Mouse (Mus musculus) liver, embryonic 16.5 days (tissue): ENCODE measurements at regions not wholly inside any gene's neighbourhood (a gene's known extent, or its start where the extent isn't known, plus 50 kb on each side); places are given as distances from the start of the nearest gene placed in this dataset.

Source experiments
- ATAC-seq: fragments of 200-750 bp; cut with Nextera tagmentation; 2 replicates; pipeline ENCODE4 v1.8.0; 2017; ENCODE audit warnings: low read depth, mild to moderate bottlenecking, moderate number of reproducible peaks, moderate library complexity
- H3K27ac ChIP-seq: fragments of 300-500 bp; sonication (generic); 2 replicates; pipeline ENCODE4 v1.5.1; 2014; ENCODE audit warnings: mild to moderate bottlenecking, low read length
- H3K27me3 ChIP-seq: fragments of 300-500 bp; sonication (generic); 2 replicates; pipeline ENCODE4 v1.6.1; 2014; ENCODE audit warnings: low read depth, low read length, mixed read lengths; ENCODE audit not compliant: control insufficient read depth, insufficient read depth
- H3K36me3 ChIP-seq: fragments of 300-500 bp; sonication (generic); 2 replicates; pipeline ENCODE4 v1.6.1; 2014; ENCODE audit warnings: mild to moderate bottlenecking; ENCODE audit not compliant: control insufficient read depth, insufficient read depth
- H3K4me1 ChIP-seq: fragments of 300-500 bp; sonication (generic); 2 replicates; pipeline ENCODE4 v1.6.1; 2014; ENCODE audit warnings: low read depth, low read length, mixed read lengths; ENCODE audit not compliant: control insufficient read depth
- H3K4me2 ChIP-seq: fragments of 300-500 bp; sonication (generic); 2 replicates; pipeline ENCODE4 v1.6.1; 2014; ENCODE audit warnings: low read depth, low read length, mixed read lengths
- H3K4me3 ChIP-seq: fragments of 300-500 bp; sonication (generic); 2 replicates; pipeline ENCODE4 v1.5.1; 2014; ENCODE audit warnings: low read depth, mild to moderate bottlenecking, low read length
- H3K9ac ChIP-seq: fragments of 300-500 bp; sonication (generic); 2 replicates; pipeline ENCODE4 v1.6.1; 2014; ENCODE audit warnings: low read depth, low read length
- H3K9me3 ChIP-seq: fragments of 300-500 bp; sonication (generic); replicated peaks from 2 replicates; pipeline ENCODE4 v1.6.1; 2016; ENCODE audit warnings: low read length; ENCODE audit not compliant: control insufficient read depth
- WGBS: fragments of 180-500 bp; shearing (Covaris S2); extraction: QIAGEN DNeasy Blood & Tissue Kit; methylation state at CpG from one replicate; pipeline ENCODE4 v1.1.7; 2014; ENCODE audit not compliant: insufficient replicate concordance; 5-methylcytosine and 5-hydroxymethylcytosine counted together

DNA sequence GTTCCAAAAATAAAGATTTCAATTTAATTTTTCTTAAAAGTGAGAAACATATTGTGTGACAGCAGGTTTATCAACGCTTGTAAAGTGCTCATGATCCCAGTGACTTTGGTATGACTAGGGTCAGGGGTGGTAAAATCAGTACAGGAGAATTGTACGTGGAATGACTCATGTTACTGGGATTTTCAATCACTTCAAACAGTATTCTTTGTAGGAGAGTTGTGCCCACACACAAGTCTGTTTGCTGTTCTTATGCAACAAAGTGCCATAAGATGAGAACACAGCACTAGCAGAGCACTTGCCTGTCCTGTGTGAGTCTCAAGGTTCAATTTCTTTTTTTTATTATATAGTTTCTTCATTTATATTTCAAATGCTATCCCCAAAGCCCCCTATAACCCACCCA is 166.5 kb downstream of the Smarca1 start:
- no peaks in the 10 kb centered on the region for H3K27me3 ChIP-seq
- WGBS, result 61% methylated on average over 2 of the region's 2 CpGs
- no peak overlapping the region for H3K9ac ChIP-seq
- H3K36me3 ChIP-seq, result no peaks in the 10 kb centered on the region
- H3K27ac ChIP-seq, result no peak overlapping the region
- H3K4me2 ChIP-seq, result no peak overlapping the region
- no peaks in the 10 kb centered on the region for H3K9me3 ChIP-seq
- H3K4me1 ChIP-seq, result no peaks in the 10 kb centered on the region
- no peak overlapping the region for H3K4me3 ChIP-seq
- peak; percentile 62; the same call in 1 of the 2 replicates for ATAC-seq

DNA sequence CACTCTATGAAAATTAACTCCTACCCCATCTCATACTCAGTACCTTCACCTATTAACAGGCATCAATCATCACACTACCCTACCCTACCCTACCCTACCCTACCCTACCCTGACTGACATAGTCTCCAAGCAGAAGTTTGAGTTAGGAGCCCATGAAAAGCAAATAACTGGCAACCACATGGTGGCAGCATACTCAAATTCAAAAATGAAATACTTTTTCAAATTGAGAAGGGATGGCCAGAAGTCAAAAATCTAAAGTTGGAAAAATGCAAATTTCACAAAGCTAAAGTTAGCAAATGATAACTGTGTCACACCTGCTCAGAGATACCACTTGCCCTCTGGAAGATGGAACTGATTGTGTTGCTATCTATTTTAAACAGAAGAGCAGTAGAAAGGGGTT is 189.7 kb downstream of the Smarca1 start:
- Histone ChIP-seq H3K4me2 (no peak overlapping the region), H3K4me1 (no peaks in the 10 kb centered on the region), H3K27me3 (no peaks in the 10 kb centered on the region), H3K27ac (no peak overlapping the region), H3K9ac (no peak overlapping the region), H3K4me3 (no peak overlapping the region), H3K9me3 (no peaks in the 10 kb centered on the region), H3K36me3 (no peaks in the 10 kb centered on the region)
- no peak for ATAC-seq

DNA sequence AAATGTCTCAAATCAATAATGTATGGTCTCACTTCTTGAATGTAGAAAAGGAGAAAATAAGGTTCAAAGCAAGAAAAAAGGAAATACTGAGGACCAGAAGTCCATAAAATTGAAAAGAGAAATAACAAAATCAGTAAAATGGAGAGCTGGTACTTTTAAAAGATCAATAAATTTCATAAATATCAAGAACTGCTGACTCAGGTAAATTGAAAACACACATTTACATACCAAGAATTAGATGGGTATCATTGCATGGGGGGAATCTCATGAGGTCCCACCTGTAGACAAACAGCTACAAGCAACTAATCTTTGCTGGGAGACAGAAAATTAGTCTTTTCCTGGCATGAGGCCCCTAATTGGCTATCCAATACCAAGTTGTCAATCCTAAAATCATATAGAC is 224.0 kb downstream of the Smarca1 start:
- H3K27ac ChIP-seq, result no peak overlapping the region
- H3K4me3 ChIP-seq, result no peak overlapping the region
- no peaks in the 10 kb centered on the region for H3K27me3 ChIP-seq
- no peak overlapping the region for H3K4me2 ChIP-seq
- H3K4me1 ChIP-seq, result no peaks in the 10 kb centered on the region
- no peak overlapping the region for H3K9ac ChIP-seq
- no peaks in the 10 kb centered on the region for H3K9me3 ChIP-seq
- no peaks in the 10 kb centered on the region for H3K36me3 ChIP-seq
- no peak for ATAC-seq

DNA sequence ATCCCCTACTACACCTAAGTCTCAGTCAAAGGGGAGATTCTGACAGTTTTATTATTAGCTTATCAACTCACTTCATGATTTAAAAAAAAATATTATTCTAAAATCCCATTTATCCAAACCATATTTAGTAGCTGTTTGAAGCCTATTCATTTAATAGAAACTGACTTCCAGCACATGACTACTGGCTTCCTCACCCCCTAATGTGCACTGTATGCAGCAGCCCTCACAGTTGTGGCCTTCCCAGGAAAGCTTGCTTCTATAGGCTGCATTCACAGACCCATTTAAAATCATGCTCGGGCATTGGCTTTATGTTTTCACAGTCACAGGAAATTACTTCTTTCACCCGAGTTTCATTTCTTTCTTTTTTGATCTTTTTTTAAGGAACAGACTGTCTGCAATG is 246.3 kb downstream of the Smarca1 start:
- Histone ChIP-seq H3K9ac (no peak overlapping the region), H3K27me3 (no peaks in the 10 kb centered on the region), H3K4me2 (no peak overlapping the region), H3K4me1 (no peaks in the 10 kb centered on the region), H3K9me3 (no peaks in the 10 kb centered on the region), H3K36me3 (no peaks in the 10 kb centered on the region), H3K27ac (no peak overlapping the region), H3K4me3 (no peak overlapping the region)
- 31% methylated on average over 2 of the region's 2 CpGs for WGBS
- no peak for ATAC-seq

DNA sequence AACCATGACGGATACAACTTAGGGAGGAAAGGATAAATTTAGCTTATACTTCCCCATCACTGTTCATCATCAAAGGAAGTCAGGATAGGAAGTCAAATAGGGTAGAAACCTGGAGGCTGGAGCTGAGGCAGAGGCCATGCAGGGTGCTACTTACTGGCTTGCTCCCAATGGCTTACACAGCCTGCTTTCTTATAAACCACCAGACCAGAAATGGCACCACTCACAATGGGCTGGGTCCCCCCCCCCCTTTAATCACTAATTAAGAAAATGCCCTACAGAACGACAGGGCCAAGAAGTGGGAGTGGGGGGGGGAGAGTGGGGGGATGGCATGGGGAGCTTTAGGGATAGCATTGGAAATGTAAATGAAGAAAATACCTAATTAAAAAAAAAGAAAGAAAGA is 251.6 kb downstream of the Smarca1 start:
- no peaks in the 10 kb centered on the region for H3K9me3 ChIP-seq
- no peaks in the 10 kb centered on the region for H3K36me3 ChIP-seq
- H3K27me3 ChIP-seq, result no peaks in the 10 kb centered on the region
- WGBS, result 40% methylated on average over 2 of the region's 2 CpGs
- H3K27ac ChIP-seq, result no peak overlapping the region
- no peak overlapping the region for H3K4me2 ChIP-seq
- no peak overlapping the region for H3K9ac ChIP-seq
- no peak for ATAC-seq
- no peaks in the 10 kb centered on the region for H3K4me1 ChIP-seq
- no peak overlapping the region for H3K4me3 ChIP-seq

DNA sequence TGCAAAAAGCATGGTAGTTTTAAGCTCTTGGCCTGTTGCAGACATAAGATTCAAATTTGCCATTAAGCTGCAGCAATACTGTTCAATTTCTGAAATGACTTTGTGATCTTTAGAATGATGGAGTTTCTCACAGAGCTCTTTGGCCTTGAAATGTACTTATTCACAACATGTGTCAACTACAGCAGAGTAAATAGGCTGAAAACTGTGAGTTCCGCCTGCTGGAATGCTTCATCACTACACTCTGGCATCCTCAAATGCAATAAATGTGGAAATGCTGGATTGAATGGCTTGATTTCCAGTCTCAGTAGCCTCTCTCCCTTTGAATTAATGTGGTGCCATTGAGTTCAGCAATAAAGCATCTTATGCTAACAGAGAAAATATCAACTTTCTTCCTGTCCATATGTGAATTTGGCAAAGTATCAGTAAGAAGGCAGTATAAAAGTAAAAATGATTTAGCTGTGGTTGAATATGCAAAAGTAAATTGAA is 253.9 kb downstream of the Smarca1 start:
- H3K36me3 ChIP-seq, result no peaks in the 10 kb centered on the region
- H3K27me3 ChIP-seq, result no peaks in the 10 kb centered on the region
- H3K4me2 ChIP-seq, result no peak overlapping the region
- no peaks in the 10 kb centered on the region for H3K9me3 ChIP-seq
- H3K9ac ChIP-seq, result no peak overlapping the region
- no peaks in the 10 kb centered on the region for H3K4me1 ChIP-seq
- 73% methylated on average over 1 of the region's 1 CpGs for WGBS
- H3K27ac ChIP-seq, result no peak overlapping the region
- no peak for ATAC-seq
- no peak overlapping the region for H3K4me3 ChIP-seq

DNA sequence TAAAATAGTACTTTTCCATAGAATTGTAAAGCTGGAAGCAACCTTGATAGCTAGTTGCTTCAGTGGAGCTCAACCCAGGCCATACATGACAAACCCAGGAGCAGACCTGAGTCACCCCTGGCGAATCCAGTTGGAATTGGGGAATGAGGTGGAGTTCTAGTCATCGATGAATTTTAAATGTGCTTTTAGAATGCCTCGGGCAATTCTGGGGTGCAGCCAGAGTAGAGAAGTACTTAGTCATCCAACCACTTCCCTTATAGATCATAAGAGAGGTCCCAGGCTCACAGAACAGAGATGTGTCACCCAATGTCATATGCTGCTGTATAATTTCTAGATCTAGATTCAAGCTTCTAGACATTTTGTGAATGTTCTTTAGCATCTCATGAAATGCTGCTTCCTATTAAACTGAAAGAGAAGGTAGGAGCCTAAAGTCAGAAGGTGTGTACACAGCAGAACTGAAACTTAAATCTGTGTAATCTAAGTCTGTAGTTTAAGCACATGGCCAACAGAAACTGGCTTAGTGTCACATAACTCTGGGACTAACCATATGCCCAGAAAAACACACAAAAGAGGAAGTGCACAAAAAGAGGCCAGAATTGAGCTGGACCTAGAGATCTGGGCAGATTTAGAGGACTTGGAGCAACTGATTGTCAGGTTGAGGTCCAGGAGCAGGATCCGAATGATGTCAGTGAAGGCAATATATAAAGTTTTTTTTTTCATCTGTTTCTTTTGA is 269.7 kb downstream of the Smarca1 start:
- no peak overlapping the region for H3K4me2 ChIP-seq
- WGBS, result 57% methylated on average over 4 of the region's 4 CpGs

DNA sequence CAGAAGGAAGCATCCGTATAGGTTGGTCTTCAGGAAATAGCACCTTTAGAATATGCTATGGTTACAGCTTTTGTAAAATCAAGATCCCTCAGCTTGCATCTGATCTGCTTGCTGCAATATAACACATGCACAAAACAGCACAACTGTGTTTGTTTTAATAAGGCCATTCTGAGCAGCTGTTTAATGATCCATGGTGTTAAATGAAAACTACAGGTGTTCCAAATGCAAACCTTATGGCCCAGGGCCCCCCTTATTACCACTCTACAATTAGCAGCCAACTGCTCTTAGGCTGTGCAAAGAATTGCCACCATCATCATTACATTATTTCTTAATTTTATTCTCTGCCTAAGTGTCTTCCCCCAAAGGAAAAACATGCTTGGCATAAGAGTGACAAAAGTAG is 280.4 kb downstream of the Smarca1 start:
- Histone ChIP-seq H3K9ac (no peak overlapping the region), H3K36me3 (no peaks in the 10 kb centered on the region), H3K4me2 (no peak overlapping the region), H3K4me1 (no peaks in the 10 kb centered on the region), H3K4me3 (no peak overlapping the region), H3K27ac (no peak overlapping the region), H3K27me3 (no peaks in the 10 kb centered on the region), H3K9me3 (no peaks in the 10 kb centered on the region)
- WGBS, result 73% methylated on average over 1 of the region's 1 CpGs
- no peak for ATAC-seq

More for the DNA sequence above, 269.7 kb downstream of the Smarca1 start:
- no peak overlapping the region for H3K27ac ChIP-seq
- H3K9ac ChIP-seq, result no peak overlapping the region
- H3K4me1 ChIP-seq, result no peaks in the 10 kb centered on the region
- H3K27me3 ChIP-seq, result no peaks in the 10 kb centered on the region
- H3K9me3 ChIP-seq, result no peaks in the 10 kb centered on the region
- no peak for ATAC-seq
- no peaks in the 10 kb centered on the region for H3K36me3 ChIP-seq
- H3K4me3 ChIP-seq, result no peak overlapping the region
